Mouse (Mus musculus): ENCODE results near the gene Klf12.
"Not testable (repeated sequence)": the region's sequence is repeated elsewhere in the genome, so short reads cannot be mapped to it uniquely, and the experiment has no call there.

Gene Klf12

DNA sequence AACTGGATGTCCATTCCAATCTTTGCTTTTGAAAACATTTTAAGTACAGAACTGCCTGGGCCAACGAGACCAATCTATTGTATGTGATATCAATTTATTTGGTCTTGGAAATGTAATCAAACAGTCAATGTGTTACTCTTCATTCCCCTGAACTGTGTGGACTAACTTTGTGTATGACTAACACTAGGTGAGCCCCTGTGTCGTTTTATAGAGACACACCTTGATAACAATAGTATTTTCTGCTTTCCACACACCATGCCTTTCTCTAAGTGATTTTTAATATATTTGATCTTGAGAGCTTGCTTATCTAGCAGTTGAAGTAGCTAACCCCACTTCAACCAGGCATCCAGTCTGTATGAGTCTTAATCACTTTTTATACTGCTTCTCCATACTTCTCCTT, 398.0 kb downstream of the Klf12 start:
- DNase-seq (ENCODE audit: low spot score in 2 of 2) = no peak

DNA sequence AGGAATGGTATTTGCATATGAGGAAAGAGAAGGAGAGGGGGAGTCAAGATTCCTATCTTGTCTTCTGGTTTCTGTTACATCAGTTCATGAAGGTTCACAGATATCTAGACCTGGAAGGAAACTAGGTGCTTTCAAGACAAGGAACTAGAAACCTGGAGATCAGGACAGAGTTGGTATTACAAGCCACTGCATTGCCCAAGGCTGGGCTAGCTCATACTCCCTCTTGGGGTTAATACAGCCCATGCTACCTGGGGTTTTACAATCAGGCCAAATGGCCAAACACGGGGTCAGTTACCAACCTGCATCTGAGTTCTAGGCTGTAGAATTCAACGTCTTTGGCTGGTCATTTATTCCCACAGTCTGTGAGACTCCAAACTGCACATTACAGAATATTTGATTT, 398.9 kb downstream of the Klf12 start:
- DNase-seq (ENCODE audit: low spot score in 2 of 2) = no peak

GRCm38 (mm10) chr14:99885128-99885527, 399.4 kb downstream of the Klf12 start:
- DNase-seq (ENCODE audit: low spot score in 2 of 2) = no peak

GRCm38 (mm10) chr14:99876791-99877578, 407.5 kb downstream of the Klf12 start:
- no peak for DNase-seq (ENCODE audit: low spot score in 2 of 2)

GRCm38 (mm10) chr14:99873725-99874124, 410.8 kb downstream of the Klf12 start:
- no peak for DNase-seq (ENCODE audit: low spot score in 2 of 2)

DNA sequence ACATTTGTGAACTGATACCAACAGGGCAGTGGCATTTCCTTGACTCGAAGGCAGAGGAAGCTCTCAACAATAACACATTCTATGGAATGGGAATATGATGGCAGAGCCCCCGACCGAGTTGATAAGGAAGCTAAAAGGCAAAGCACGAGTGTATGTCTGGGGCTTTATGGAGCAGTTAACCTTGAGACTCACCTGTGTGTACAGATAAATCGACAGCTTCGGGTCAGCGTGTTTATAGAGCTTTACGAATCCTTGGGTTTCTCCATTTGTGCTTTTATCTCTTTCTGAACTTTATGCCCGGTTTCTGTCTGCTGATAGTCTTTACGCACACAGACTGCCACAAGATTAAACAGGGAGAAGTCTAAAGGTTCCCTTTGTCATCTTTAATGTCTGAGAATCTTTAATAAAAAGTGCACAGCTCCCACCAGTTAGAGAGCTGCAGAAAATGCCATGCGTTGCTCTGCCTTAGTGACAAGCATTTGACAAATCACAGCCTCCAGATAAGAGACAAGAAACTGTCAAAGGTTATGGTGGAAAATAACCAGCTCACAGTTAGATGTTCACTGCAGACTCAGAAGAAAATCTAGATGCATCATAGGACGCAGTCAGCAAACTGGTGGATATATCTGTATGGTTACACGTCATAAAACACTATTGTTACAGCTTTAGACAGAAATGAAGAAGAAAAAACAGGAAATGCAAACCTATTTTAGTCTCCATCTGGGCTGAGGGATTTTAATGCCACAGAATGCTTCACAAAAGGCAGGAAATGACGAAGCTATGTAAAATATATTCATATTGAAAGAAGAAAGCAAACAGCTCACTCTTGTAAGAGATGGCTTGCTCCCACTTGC, 428.1 kb downstream of the Klf12 start:
- no peak for DNase-seq (ENCODE audit: low spot score in 2 of 2)

DNA sequence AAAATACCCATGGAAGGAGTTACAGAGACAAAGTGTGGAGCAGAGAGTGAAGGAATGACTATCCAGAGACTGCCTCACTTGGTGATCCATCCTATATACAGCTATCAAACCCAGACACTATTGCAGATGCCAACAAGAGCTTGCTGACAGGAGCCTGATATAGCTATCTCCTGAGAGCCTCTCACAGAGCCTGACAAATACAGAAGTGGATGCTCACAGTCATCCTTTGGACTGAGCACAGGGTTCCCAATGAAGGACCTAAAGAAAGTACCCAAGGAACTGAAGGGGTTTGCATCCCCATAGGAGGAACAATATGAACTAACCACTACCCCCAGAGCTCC, 430.0 kb downstream of the Klf12 start:
- DNase-seq (ENCODE audit: low spot score in 2 of 2) = not testable (repeated sequence)

- DNase-seq (ENCODE audit: low spot score in 2 of 2) = not testable (repeated sequence)
These were observed 430.6 kb downstream of the Klf12 start for GRCm38 (mm10) chr14:99853769-99854466.

DNA sequence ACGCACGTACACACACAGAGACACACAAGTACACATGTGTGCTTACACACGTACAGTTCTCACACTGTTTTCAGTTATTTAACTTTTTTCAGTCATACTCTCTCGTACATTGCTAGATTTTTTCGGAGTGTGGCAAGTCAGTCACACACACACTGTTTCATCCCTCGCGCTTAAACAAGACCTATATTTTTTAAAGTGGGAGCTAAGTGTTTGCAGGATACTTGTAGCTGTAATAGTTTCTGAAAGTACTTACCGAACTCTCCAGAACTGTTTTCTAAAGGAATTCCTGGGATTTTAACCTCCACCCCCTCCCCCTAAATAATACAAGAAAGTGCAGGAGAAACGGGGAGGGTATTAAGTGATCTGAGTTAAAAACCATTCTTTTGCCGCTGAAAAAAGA, 434.1 kb downstream of the Klf12 start:
- DNase-seq (ENCODE audit: low spot score in 2 of 2) = no peak

DNA sequence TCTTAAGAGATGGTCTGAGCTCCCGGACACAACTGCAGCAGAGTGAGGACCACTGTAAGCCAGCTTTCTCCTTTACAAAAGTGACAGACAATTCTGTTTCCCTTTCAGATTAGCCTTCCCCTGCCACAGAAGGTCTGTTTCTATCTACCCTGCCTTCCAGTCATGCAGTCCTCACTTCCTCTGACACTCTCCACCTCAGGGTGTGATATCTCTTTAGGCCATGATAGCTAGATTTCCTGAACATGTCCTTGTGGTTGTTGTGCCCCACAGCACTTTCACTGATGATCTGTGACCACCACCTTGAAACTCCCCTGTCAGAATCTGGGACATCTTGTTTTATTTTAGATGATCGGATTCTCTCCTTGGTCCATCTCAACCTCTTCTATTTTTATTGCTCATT, 437.0 kb downstream of the Klf12 start:
- DNase-seq (ENCODE audit: low spot score in 2 of 2) = no peak

DNA sequence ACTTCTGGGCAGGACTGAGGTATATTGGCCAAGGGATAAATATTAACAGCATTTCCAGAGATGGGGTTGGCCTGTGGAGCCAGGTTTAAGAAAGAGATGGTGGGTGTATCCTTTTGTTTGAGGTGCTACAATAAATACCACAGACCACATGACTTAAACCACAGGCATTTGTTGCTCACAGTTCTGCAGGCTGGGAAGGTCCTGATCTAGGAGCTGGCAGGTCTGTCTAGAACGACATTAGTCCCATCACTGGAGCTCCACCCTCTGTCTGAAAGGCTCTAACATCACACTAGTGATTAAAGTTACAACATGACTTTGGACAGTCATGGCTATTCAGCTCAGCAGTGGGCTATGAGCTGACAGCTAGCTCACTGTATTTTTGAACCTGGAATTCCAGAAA, 457.8 kb downstream of the Klf12 start:
- no peak for DNase-seq (ENCODE audit: low spot score in 2 of 2)

Data from spleen, postnatal 14 days (tissue).